In genomic region chr15:77359084-77359483, GRCm38 (mm10) we compare ENCODE assay signal across 7 mouse cellular contexts. TPM values are rescaled to one million over a fixed set of nuclear protein-coding genes. Genes with fewer than 3 reads are reported as not detected.
A peak's percentile ranks its signal among the peaks of the same experiment; 100 is the strongest.
DNase-seq lines count a peak whose midpoint lies in the region; ATAC-seq and TF ChIP-seq lines count a peak whose summit lies in the region.

No protein-coding gene starts in this region.

- H3K27ac ChIP-seq in left cerebral cortex, adult 2 months, result peak overlapping the region; percentile 68
- H3K27ac ChIP-seq in forebrain, embryonic 11.5 days (ENCODE audit: low read depth, low read length), result no peak overlapping the region
- H3K27ac ChIP-seq in limb, embryonic 11.5 days (replicated peaks; ENCODE audit: low read depth, low read length), result no peak overlapping the region
- peak overlapping the region; percentile 40 for H3K27ac ChIP-seq in small intestine, adult 2 months (ENCODE audit: insufficient read depth, low read depth, low read length)

- no peak for TF ChIP-seq CTCF in left cerebral cortex, adult 2 months (IDR thresholded peaks at IDR 0.05)
- TF ChIP-seq CTCF in small intestine, adult 2 months (IDR thresholded peaks at IDR 0.05; ENCODE audit: extremely low read depth, insufficient read length, insufficient replicate concordance, low read depth, low read length), result no peak

- H3K36me3 ChIP-seq in forebrain, embryonic 11.5 days (ENCODE audit: control insufficient read depth, insufficient read depth, low read length), result no peaks in the 10 kb centered on the region
- H3K36me3 ChIP-seq in limb, embryonic 11.5 days (ENCODE audit: control insufficient read depth, insufficient read depth, low read length), result no peaks in the 10 kb centered on the region
- H3K36me3 ChIP-seq in small intestine, adult 2 months (ENCODE audit: control insufficient read depth, insufficient read depth, low read length), result no peaks in the 10 kb centered on the region

- peak overlapping the region; percentile 54 for H3K4me2 ChIP-seq in forebrain, embryonic 11.5 days (ENCODE audit: low read depth, low read length, severe bottlenecking)
- peak overlapping the region; percentile 40 for H3K4me2 ChIP-seq in limb, embryonic 11.5 days (ENCODE audit: low read depth, severe bottlenecking)

- TF ChIP-seq POLR2A in small intestine, adult 2 months (IDR thresholded peaks at IDR 0.05; ENCODE audit: low read depth, low read length), result no peak

- DNase-seq in left cerebral cortex, adult 2 months (ENCODE audit: extremely low spot score in 1 of 2, low spot score in 2 of 2), result no peak
- no peak for DNase-seq in left cerebral cortex, postnatal 25 days (ENCODE audit: low spot score in 2 of 2)
- no peak for DNase-seq in forebrain, embryonic 11.5 days (ENCODE audit: low spot score)
- DNase-seq in limb, embryonic 11.5 days (ENCODE audit: low spot score), result no peak
- DNase-seq in urinary bladder, postnatal 36 days (ENCODE audit: low spot score in 2 of 2), result no peak
- DNase-seq in frontal cortex, postnatal 14 days (ENCODE audit: low spot score in 2 of 2), result no peak

- H3K9me3 ChIP-seq in forebrain, embryonic 11.5 days (ENCODE audit: control insufficient read depth, low read length), result no peaks in the 10 kb centered on the region
- no peaks in the 10 kb centered on the region for H3K9me3 ChIP-seq in limb, embryonic 11.5 days (ENCODE audit: control insufficient read depth, low read length)

- 9% methylated on average over 6 of the region's 6 CpGs for WGBS in forebrain, embryonic 11.5 days
- 21% methylated on average over 6 of the region's 6 CpGs for WGBS in limb, embryonic 11.5 days
- 43% methylated on average over 6 of the region's 6 CpGs for WGBS in small intestine, adult 2 months

- H3K4me1 ChIP-seq in forebrain, embryonic 11.5 days (replicated peaks; ENCODE audit: control insufficient read depth, insufficient read depth, low read length), result peaks cover 30% of the 10 kb centered on the region
- H3K4me1 ChIP-seq in limb, embryonic 11.5 days (ENCODE audit: control insufficient read depth, insufficient read depth, low read length), result peaks cover 14% of the 10 kb centered on the region
- H3K4me1 ChIP-seq in small intestine, adult 2 months (ENCODE audit: control insufficient read depth, insufficient read depth, insufficient read length, low read length), result peaks cover 14% of the 10 kb centered on the region

- no peak overlapping the region for H3K4me3 ChIP-seq in left cerebral cortex, adult 2 months
- peak overlapping the region; percentile 22 for H3K4me3 ChIP-seq in forebrain, embryonic 11.5 days (ENCODE audit: low read depth, low read length)
- H3K4me3 ChIP-seq in limb, embryonic 11.5 days (ENCODE audit: low read depth, low read length), result no peak overlapping the region
- H3K4me3 ChIP-seq in small intestine, adult 2 months (ENCODE audit: low read depth, low read length), result peak overlapping the region; percentile 30

- intact Hi-C loops in left cerebral cortex, adult 2 months (cut with DNase I), result loop anchor here (2.0 to 5.0 kb wide), 4 partner anchors 92 to 387 kb away; no protein-coding TSS in a partner anchor
- intact Hi-C loops in left cerebral cortex, postnatal 25 days (cut with DNase I), result loop anchor here (2.0 to 5.0 kb wide), 2 partner anchors 132 to 207 kb away; no protein-coding TSS in a partner anchor

- ATAC-seq in forebrain, embryonic 11.5 days (replicated peaks; ENCODE audit: low FRiP score), result peak; percentile 47
- ATAC-seq in limb, embryonic 11.5 days (ENCODE audit: insufficient number of reproducible peaks, low FRiP score, low TSS enrichment, low read depth), result no peak

- peak overlapping the region; percentile 70 for H3K9ac ChIP-seq in forebrain, embryonic 11.5 days (ENCODE audit: low read length)
- H3K9ac ChIP-seq in limb, embryonic 11.5 days (ENCODE audit: low read length), result peak overlapping the region; percentile 74

- H3K27me3 ChIP-seq in forebrain, embryonic 11.5 days (ENCODE audit: control insufficient read depth, insufficient read depth, low read length), result 0 out of 2 replicates have a peak, but pooled peaks cover 2% of the 10 kb centered on the region
- H3K27me3 ChIP-seq in limb, embryonic 11.5 days (ENCODE audit: control insufficient read depth, insufficient read depth, low read length), result no peaks in the 10 kb centered on the region
- no peaks in the 10 kb centered on the region for H3K27me3 ChIP-seq in small intestine, adult 2 months (ENCODE audit: control insufficient read depth, insufficient read depth, low read length)

RNA-seq across cellular contexts. Expression of gene Apol7a, which starts 39.8 kb away (rescaled TPM):
- under 1 TPM; 0.30 to 0.32 TPM for total RNA-seq in left cerebral cortex, adult 2 months (2021)
- under 1 TPM in 1 of 2 experiments, not detected in 1; 0.50 TPM for total RNA-seq in left cerebral cortex, postnatal 25 days (2021)
- polyA plus RNA-seq in forebrain, embryonic 11.5 days (2014; fragmentation: Nextera tagmentation; extraction: Ambion mirVana), result not detected in 2 replicates
- polyA plus RNA-seq in limb, embryonic 11.5 days (2014; fragmentation: Nextera tagmentation; extraction: Ambion mirVana), result not detected in 2 replicates
- 31.4 and 88.8 TPM in 2 replicates for polyA plus RNA-seq in small intestine, adult 2 months (2012; rRNA removed)

RNA-seq across cellular contexts. Expression of gene Apol9a, which starts 51.9 kb away (rescaled TPM):
- not detected for total RNA-seq in left cerebral cortex, adult 2 months (2021)
- total RNA-seq in left cerebral cortex, postnatal 25 days (2021), result not detected
- polyA plus RNA-seq in forebrain, embryonic 11.5 days (2014; fragmentation: Nextera tagmentation; extraction: Ambion mirVana), result not detected in 2 replicates
- polyA plus RNA-seq in limb, embryonic 11.5 days (2014; fragmentation: Nextera tagmentation; extraction: Ambion mirVana), result not detected in 2 replicates
- polyA plus RNA-seq in small intestine, adult 2 months (2012; rRNA removed), result 41.6 and 153 TPM in 2 replicates

RNA-seq across cellular contexts. Expression of gene Rbfox2, which starts 52.3 kb away (rescaled TPM):
- total RNA-seq in left cerebral cortex, adult 2 months (2021), result 100 to 1,000 TPM; 248 to 258 TPM
- 100 to 1,000 TPM; 244 to 265 TPM for total RNA-seq in left cerebral cortex, postnatal 25 days (2021)
- 68.2 and 77.6 TPM in 2 replicates for polyA plus RNA-seq in forebrain, embryonic 11.5 days (2014; fragmentation: Nextera tagmentation; extraction: Ambion mirVana)
- polyA plus RNA-seq in limb, embryonic 11.5 days (2014; fragmentation: Nextera tagmentation; extraction: Ambion mirVana), result 71.5 and 74.2 TPM in 2 replicates
- 25.1 and 34.7 TPM in 2 replicates for polyA plus RNA-seq in small intestine, adult 2 months (2012; rRNA removed)

Comparison
In these comparisons a context has a peak if more than half of its experiments do, and no peak if none do; other contexts are left out.
1. H3K27ac ChIP-seq: peak in left cerebral cortex, adult 2 months (single experiment) and small intestine, adult 2 months (single experiment); none in forebrain, embryonic 11.5 days (single experiment) and limb, embryonic 11.5 days (single experiment).
2. H3K4me3 ChIP-seq: peak in forebrain, embryonic 11.5 days (single experiment) and small intestine, adult 2 months (single experiment); none in left cerebral cortex, adult 2 months (single experiment) and limb, embryonic 11.5 days (single experiment).
3. RNA of gene Apol7a, which starts 39.8 kb away (polyA plus RNA-seq): 31.4 to 88.8 TPM in small intestine, adult 2 months; not detected in forebrain, embryonic 11.5 days and not detected in limb, embryonic 11.5 days; every median in the first group is over 10 times any median in the second.
4. RNA of gene Apol9a, which starts 51.9 kb away (polyA plus RNA-seq): 41.6 to 153 TPM in small intestine, adult 2 months; not detected in forebrain, embryonic 11.5 days and not detected in limb, embryonic 11.5 days; every median in the first group is over 10 times any median in the second.